Mouse (Mus musculus) gastrocnemius, adult 2 months (tissue): Measurements from ENCODE around the gene Txndc11. TPM values are rescaled to one million over a fixed set of nuclear protein-coding genes. Genes with fewer than 3 reads are reported as not detected.

ENCODE experiments used
- DNase-seq: peaks from one replicate; pipeline ENCODE4 v3.0.0; 2022
- H3K27ac ChIP-seq: fragments of 200-600 bp; 2 replicates; pipeline ENCODE4 v1.8.1; 2022; ENCODE audit warnings: mild to moderate bottlenecking
- H3K4me3 ChIP-seq: fragments of 200-600 bp; 2 replicates; pipeline ENCODE4 v1.8.1; 2022; ENCODE audit warnings: mild to moderate bottlenecking, moderate library complexity
- CTCF ChIP-seq: fragments of 200-600 bp; IDR thresholded peaks from 2 replicates; pipeline ENCODE4 v1.8.1; 2022; ENCODE audit warnings: antibody characterized with exemption, mild to moderate bottlenecking, moderate library complexity
- intact Hi-C: fragments of 180-260 bp; cut with DNase I; formaldehyde crosslinking; loops from one replicate; pipeline ENCODE4 v1.15.1; 2025
- microRNA-seq: library from miRNA; unstranded; fragments of <30 nt; microRNA quantifications from one replicate; pipeline ENCODE4 v1.2.0, GENCODE M21; 2021
- total RNA-seq, 2 experiments: library from RNA; stranded (reverse); gene quantifications; 2 replicates each; pipeline ENCODE4 v1.2.3; 2021

The Txndc11 gene
- total RNA-seq, 2 experiments from 2014 or later: 8.1 to 8.3 TPM

DNA sequence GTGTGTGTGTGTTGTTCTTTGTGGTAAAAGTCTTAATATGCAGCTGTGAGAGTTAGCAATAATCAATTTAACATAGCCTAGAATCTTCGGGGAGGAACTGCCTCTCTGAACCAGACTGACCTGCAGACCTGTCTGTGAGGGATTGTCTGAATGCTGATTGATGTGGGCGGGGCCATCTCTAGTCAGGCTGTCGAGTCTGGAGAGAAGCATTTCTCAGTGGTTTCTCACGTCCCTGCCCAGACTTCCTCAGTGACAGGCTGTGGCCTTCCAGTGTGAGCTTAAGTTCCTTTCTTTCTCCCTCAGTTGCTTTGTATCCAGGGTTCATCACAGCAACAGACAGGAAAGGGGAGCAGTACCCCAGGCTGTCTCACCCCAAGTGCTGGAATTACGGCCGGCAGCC is 80.0 kb downstream of the Txndc11 start:
- no peak for DNase-seq
- no peak for TF ChIP-seq CTCF
- Histone ChIP-seq H3K27ac (peak overlapping the region; percentile 72; the same call in 1 of the 2 replicates), H3K4me3 (no peak overlapping the region)
- intact Hi-C loops: no loop called here

DNA sequence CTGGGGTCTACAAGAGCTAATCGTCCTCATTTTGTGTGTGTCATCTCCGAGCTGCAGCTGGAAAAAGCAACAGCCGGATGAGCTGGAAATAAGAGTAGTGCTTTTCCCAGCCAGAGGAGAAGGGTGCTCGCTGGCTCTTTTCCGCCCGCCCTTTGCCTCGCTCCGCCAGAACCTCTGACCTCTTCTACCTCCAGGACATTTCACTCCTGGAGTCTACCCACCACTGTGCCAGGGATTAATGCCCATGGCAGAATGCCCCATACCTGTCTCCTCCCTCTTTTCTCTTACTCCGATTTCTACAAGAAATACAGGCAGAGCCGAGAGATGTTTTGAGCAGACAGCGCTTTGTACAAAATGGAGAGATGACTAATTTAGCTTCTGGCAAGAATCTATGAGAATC is 83.3 kb downstream of the Txndc11 start:
- no peak overlapping the region for H3K27ac ChIP-seq
- no peak overlapping the region for H3K4me3 ChIP-seq
- intact Hi-C loops: no loop called here
- TF ChIP-seq CTCF: no peak
- DNase-seq: no peak

GRCm38 (mm10) chr16:11050226-11050625 is 84.2 kb downstream of the Txndc11 start:
- no peak overlapping the region for H3K4me3 ChIP-seq
- intact Hi-C loops: no loop called here
- no peak overlapping the region for H3K27ac ChIP-seq
- no peak for TF ChIP-seq CTCF
- no peak for DNase-seq

- Histone ChIP-seq H3K4me3 (no peak overlapping the region), H3K27ac (no peak overlapping the region)
- no peak for TF ChIP-seq CTCF
- no peak for DNase-seq
- intact Hi-C loops: no loop called here
Observed at GRCm38 (mm10) chr16:11047130-11047529, 87.3 kb downstream of the Txndc11 start.

- no peak for DNase-seq
- intact Hi-C loops: no loop called here
- H3K4me3 ChIP-seq: no peak overlapping the region
- H3K27ac ChIP-seq: peak overlapping the region; percentile 31; the same call in 1 of the 2 replicates
- TF ChIP-seq CTCF: no peak
Observed at GRCm38 (mm10) chr16:11046437-11046836, 88.0 kb downstream of the Txndc11 start.

DNA sequence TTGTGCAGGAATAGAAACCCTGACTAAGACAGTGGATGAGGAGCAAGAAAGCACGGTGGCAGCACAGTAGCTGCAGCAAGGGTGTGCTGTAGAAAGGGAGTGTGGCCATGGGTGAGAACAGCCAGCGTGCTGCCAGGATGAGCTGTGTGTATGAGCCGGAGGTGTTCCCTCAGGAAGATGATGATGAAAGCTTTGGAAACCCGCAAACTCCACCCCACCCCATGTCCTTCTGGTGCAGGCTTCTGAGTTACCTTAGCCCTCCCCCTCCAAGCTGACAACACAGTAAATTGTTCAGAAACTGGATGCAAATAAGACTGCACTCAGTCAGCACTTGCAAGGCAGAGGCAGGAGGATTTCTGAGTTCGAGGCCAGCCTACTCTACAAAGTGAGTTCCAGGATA is 91.2 kb downstream of the Txndc11 start:
- intact Hi-C loops: no loop called here
- Histone ChIP-seq H3K4me3 (no peak overlapping the region), H3K27ac (no peak overlapping the region)
- DNase-seq: no peak
- TF ChIP-seq CTCF: no peak

GRCm38 (mm10) chr16:11040603-11041002 is 93.8 kb downstream of the Txndc11 start:
- Histone ChIP-seq H3K27ac (no peak overlapping the region), H3K4me3 (no peak overlapping the region)
- intact Hi-C loops: no loop called here
- TF ChIP-seq CTCF: no peak
- no peak for DNase-seq

- DNase-seq: peak; percentile 80
- TF ChIP-seq CTCF: peak; percentile 93
- intact Hi-C loops: loop anchor here (2.0 to 5.0 kb wide), 4 partner anchors 36 to 381 kb away; no protein-coding TSS in a partner anchor
Observed at GRCm38 (mm10) chr16:11035790-11036431, 98.5 kb downstream of the Txndc11 start.

GRCm38 (mm10) chr16:11035273-11035672 is 99.2 kb downstream of the Txndc11 start:
- TF ChIP-seq CTCF: no peak
- intact Hi-C loops: loop anchor here (5.0 kb wide), 2 partner anchors 37 to 382 kb away; no protein-coding TSS in a partner anchor
- DNase-seq: no peak
- H3K27ac ChIP-seq: no peak overlapping the region
- H3K4me3 ChIP-seq: no peak overlapping the region

More at GRCm38 (mm10) chr16:11035790-11036431, 98.5 kb downstream of the Txndc11 start:
- Histone ChIP-seq H3K4me3 (no peak overlapping the region), H3K27ac (no peak overlapping the region)

GRCm38 (mm10) chr16:11034193-11034803 is 100.2 kb downstream of the Txndc11 start:
- peak; percentile 89 for DNase-seq
- no peak; the same call in 1 of the 2 replicates for TF ChIP-seq CTCF
- H3K4me3 ChIP-seq: no peak overlapping the region
- intact Hi-C loops: loop anchor here (1.0 to 5.0 kb wide), 3 partner anchors 42 to 161 kb away; no protein-coding TSS in a partner anchor
- H3K27ac ChIP-seq: no peak overlapping the region

- DNase-seq: no peak
- TF ChIP-seq CTCF: peak; percentile 15; the same call in 1 of the 2 replicates
- no peak overlapping the region for H3K4me3 ChIP-seq
- intact Hi-C loops: loop anchor here (5.0 kb wide), 1 partner anchor 39 kb away; no protein-coding TSS in a partner anchor
- H3K27ac ChIP-seq: no peak overlapping the region
Observed at GRCm38 (mm10) chr16:11031320-11031719, 103.1 kb downstream of the Txndc11 start.

- DNase-seq: no peak
- no peak for TF ChIP-seq CTCF
- intact Hi-C loops: loop anchor here (5.0 kb wide), 1 partner anchor 39 kb away; no protein-coding TSS in a partner anchor
- Histone ChIP-seq H3K4me3 (no peak overlapping the region), H3K27ac (no peak overlapping the region)
Observed at GRCm38 (mm10) chr16:11030844-11031243, 103.6 kb downstream of the Txndc11 start.

GRCm38 (mm10) chr16:11028206-11028605 is 106.2 kb downstream of the Txndc11 start:
- no peak for DNase-seq
- intact Hi-C loops: no loop called here
- Histone ChIP-seq H3K27ac (no peak overlapping the region), H3K4me3 (no peak overlapping the region)
- no peak for TF ChIP-seq CTCF

Small RNAs within 50 kb of the gene (microRNA-seq; reads per million reads assigned to microRNA genes)
- gene Gm23935: 10.8 reads per million, percentile 8 among the genes with 10 or more reads in this experiment

Other genes with a start within 250 kb of the Txndc11 start
- 1 to 10 TPM; 2.7 to 3.1 TPM for gene Snn, start 73.7 kb downstream of the Txndc11 start, total RNA-seq
- 1 to 10 TPM; 4.8 to 9.3 TPM for gene Litaf, start 68.5 kb downstream of the Txndc11 start, total RNA-seq
- gene Zc3h7a, start 41.7 kb upstream of the Txndc11 start, total RNA-seq: 10 to 100 TPM; 17.0 to 20.0 TPM
- 10 to 100 TPM; 42.5 to 51.0 TPM for gene Rsl1d1, start 68.7 kb upstream of the Txndc11 start, total RNA-seq
- 10 to 100 TPM; 59.2 to 62.2 TPM for gene Gspt1, start 119.7 kb upstream of the Txndc11 start, total RNA-seq
- gene Tnfrsf17, start 179.2 kb upstream of the Txndc11 start, total RNA-seq: not detected
- gene Snx29, start 188.3 kb upstream of the Txndc11 start, total RNA-seq: 10 to 100 TPM in 1 of 2 experiments, 1 to 10 TPM in 1; 9.6 to 11.6 TPM